Mouse (Mus musculus) intestine, embryonic 16.5 days (tissue): ENCODE measurements at regions not wholly inside any gene's neighbourhood (a gene's known extent, or its start where the extent isn't known, plus 50 kb on each side); places are given as distances from the start of the nearest gene placed in this dataset.
A peak's percentile ranks its signal among the peaks of the same experiment; 100 is the strongest.

Source experiments
- ATAC-seq: fragments of 200-750 bp; cut with Nextera tagmentation; 2 replicates; pipeline ENCODE4 v1.8.0; 2017; ENCODE audit warnings: moderate TSS enrichment, moderate library complexity
- H3K27ac ChIP-seq: fragments of 300-500 bp; sonication (generic); 2 replicates; pipeline ENCODE4 v1.5.1; 2014; ENCODE audit warnings: mild to moderate bottlenecking, low read length
- H3K27me3 ChIP-seq: fragments of 300-500 bp; sonication (generic); replicated peaks from 2 replicates; pipeline ENCODE4 v1.6.1; 2014; ENCODE audit warnings: low read length, control low read depth, mixed read lengths; ENCODE audit not compliant: control insufficient read depth, insufficient read depth
- H3K36me3 ChIP-seq: fragments of 300-500 bp; sonication (generic); 2 replicates; pipeline ENCODE4 v1.6.1; 2014; ENCODE audit warnings: low read length, control low read depth; ENCODE audit not compliant: control insufficient read depth, insufficient read depth
- H3K4me1 ChIP-seq: fragments of 300-500 bp; sonication (generic); 2 replicates; pipeline ENCODE4 v1.6.1; 2014; ENCODE audit warnings: low read length, control low read depth, mixed read lengths; ENCODE audit not compliant: control insufficient read depth, insufficient read depth
- H3K4me2 ChIP-seq: fragments of 300-500 bp; sonication (generic); 2 replicates; pipeline ENCODE4 v1.6.1; 2014; ENCODE audit warnings: low read depth, low read length, control low read depth
- H3K4me3 ChIP-seq: fragments of 300-500 bp; sonication (generic); 2 replicates; pipeline ENCODE4 v1.5.1; 2014; ENCODE audit warnings: mild to moderate bottlenecking, low read length
- H3K9ac ChIP-seq: fragments of 300-500 bp; sonication (generic); 2 replicates; pipeline ENCODE4 v1.6.1; 2014; ENCODE audit warnings: low read depth, low read length
- H3K9me3 ChIP-seq: fragments of 300-500 bp; sonication (generic); 2 replicates; pipeline ENCODE4 v1.6.1; 2016; ENCODE audit warnings: low read length, control low read depth; ENCODE audit not compliant: control insufficient read depth
- WGBS: fragments of 180-500 bp; shearing (Covaris S2); extraction: QIAGEN DNeasy Blood & Tissue Kit; methylation state at CpG from one replicate; pipeline ENCODE4 v1.1.7; 2014; 5-methylcytosine and 5-hydroxymethylcytosine counted together

DNA sequence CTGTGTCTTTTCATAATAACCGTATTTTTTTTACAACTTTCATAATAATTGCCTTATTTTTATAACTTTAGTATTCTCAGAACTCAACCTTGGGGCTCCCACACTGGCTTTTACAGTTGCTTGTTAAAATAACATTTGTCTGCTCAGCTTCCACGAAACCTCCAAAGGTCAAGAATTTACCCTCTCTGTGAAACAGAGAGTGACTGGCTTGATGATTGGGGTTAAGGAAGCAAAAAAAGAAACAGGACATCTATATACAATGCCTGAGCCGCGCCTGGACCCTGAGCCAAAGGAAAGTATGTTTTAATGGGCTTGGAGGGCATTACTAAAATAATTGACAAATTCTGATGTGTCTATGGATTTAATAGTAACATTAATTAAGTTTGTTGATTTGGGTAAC is 160.0 kb upstream of the Noct start:
- no peak for ATAC-seq

DNA sequence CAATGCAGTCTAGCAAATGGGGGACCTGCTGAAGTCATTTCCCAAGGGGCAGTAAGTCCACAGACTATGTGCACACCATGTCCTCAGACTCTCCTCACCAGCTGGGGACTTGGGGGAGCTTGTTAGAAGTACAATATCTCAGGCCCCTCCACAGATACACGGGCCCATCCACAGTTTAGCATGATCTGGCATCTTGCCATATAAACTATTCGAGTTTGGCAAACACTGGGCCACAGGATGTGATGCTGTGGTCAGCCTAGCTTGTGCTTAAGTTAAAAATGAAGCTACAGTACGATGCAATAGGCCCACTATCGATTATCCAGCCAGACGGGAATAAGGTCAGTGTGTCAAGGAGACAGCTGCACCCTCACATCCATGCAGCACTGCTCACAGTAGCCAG is 157.9 kb upstream of the Noct start:
- WGBS: 40% methylated on average over 5 of the region's 5 CpGs
- ATAC-seq: peak; percentile 23; the same call in 1 of the 2 replicates

More for the DNA sequence above, 160.0 kb upstream of the Noct start:
- H3K4me2 ChIP-seq: no peak overlapping the region
- no peaks in the 10 kb centered on the region for H3K9me3 ChIP-seq
- no peak overlapping the region for H3K27ac ChIP-seq
- H3K9ac ChIP-seq: no peak overlapping the region
- peaks cover 11% of the 10 kb centered on the region for H3K4me1 ChIP-seq
- no peaks in the 10 kb centered on the region for H3K27me3 ChIP-seq
- no peak overlapping the region for H3K4me3 ChIP-seq
- H3K36me3 ChIP-seq: no peaks in the 10 kb centered on the region
- WGBS: 51% methylated on average over 4 of the region's 4 CpGs

DNA sequence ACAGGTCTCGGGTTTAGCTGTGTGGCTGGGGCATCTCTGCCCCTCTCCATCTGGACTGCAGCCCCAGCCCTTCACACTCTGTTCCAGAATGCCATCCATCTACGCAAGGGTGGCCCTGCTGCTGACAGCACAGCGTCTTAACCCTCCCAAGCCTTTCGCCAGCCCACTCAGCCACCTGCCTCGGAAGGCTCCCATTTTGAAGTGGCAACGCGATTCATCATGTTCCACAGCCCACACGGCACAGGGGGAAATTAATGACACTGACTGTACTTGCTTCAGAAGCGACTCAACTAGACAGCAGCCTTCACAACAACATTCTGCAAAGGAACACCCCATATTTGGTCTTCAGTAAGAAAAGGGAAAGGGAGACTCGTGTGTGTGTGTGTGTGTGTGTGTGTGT is 151.8 kb upstream of the Noct start:
- no peak overlapping the region for H3K9ac ChIP-seq
- H3K27me3 ChIP-seq: no peaks in the 10 kb centered on the region
- H3K36me3 ChIP-seq: no peaks in the 10 kb centered on the region
- no peak for ATAC-seq
- no peak overlapping the region for H3K4me3 ChIP-seq
- H3K4me1 ChIP-seq: peaks cover 5% of the 10 kb centered on the region
- H3K27ac ChIP-seq: no peak overlapping the region
- no peaks in the 10 kb centered on the region for H3K9me3 ChIP-seq
- no peak overlapping the region for H3K4me2 ChIP-seq
- WGBS: 63% methylated on average over 10 of the region's 10 CpGs

More for the DNA sequence above, 157.9 kb upstream of the Noct start:
- H3K4me3 ChIP-seq: no peak overlapping the region
- no peak overlapping the region for H3K9ac ChIP-seq
- H3K27ac ChIP-seq: no peak overlapping the region
- H3K27me3 ChIP-seq: no peaks in the 10 kb centered on the region
- no peaks in the 10 kb centered on the region for H3K36me3 ChIP-seq
- H3K9me3 ChIP-seq: no peaks in the 10 kb centered on the region
- no peak overlapping the region for H3K4me2 ChIP-seq
- peaks cover 11% of the 10 kb centered on the region for H3K4me1 ChIP-seq

DNA sequence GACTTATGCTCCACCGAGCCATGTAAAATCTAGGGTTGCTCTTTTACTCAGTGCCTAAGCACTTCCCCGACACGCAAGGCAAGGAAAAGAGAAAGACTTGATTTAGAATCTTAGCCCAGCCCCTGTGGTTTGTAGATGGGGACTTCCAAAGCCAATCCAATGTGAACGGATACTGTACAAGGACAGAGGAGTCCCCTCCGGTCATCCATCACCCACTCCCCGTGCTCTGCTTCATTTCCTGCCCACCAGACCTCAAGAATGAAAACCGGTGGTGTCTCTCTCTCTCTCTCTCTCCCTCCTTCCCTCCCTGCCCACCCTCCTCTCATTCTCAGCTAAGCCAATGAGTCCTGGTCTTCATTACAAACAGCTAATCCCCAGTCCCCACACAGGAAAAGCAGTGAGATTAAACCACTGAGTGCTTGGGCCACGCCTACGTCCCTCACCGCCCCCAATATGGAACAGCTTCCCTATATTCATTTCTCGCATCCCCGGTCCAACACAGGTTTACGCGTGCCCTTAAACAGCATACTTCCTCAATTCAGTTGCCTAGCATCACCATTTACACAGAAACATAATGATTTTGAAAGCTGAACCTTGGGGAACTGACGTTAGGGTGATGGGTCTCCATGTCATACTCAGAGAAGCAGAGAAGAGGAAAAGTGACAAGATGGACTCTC is 151.1 kb upstream of the Noct start:
- no peaks in the 10 kb centered on the region for H3K36me3 ChIP-seq
- H3K27me3 ChIP-seq: no peaks in the 10 kb centered on the region
- H3K9me3 ChIP-seq: no peaks in the 10 kb centered on the region
- no peak for ATAC-seq
- 75% methylated on average over 15 of the region's 15 CpGs for WGBS
- no peak overlapping the region for H3K4me2 ChIP-seq
- no peak overlapping the region for H3K27ac ChIP-seq
- H3K4me1 ChIP-seq: peaks cover 5% of the 10 kb centered on the region
- H3K4me3 ChIP-seq: no peak overlapping the region
- H3K9ac ChIP-seq: no peak overlapping the region

DNA sequence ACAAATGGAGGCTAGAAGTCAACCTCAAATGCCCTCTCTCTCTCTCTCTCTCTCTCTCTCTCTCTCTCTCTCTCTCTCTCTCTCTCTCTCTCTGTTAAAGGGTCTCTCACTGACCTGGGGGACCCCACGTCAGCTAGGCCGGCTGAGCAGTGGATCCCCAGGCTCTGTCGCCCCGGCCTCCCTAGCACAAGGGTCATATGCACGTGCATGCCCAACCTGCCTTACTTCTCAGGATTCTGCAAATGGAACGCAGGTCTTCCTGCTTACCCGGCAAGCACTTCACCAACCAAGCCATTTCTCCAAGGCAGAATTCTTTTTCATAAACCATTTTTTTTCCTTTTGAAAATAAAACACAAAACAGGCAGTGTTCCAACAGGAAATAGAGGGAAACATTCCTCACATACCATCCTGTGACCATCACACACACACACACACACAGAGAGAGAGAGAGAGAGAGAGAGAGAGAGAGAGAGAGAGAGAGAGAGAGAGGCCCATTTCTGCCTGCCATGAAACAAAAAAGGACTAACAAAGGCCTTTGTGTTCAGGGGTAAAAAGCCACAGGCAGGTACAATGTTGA is 150.4 kb upstream of the Noct start:
- Histone ChIP-seq H3K9ac (no peak overlapping the region), H3K27ac (peak overlapping the region; percentile 67), H3K27me3 (no peaks in the 10 kb centered on the region), H3K36me3 (no peaks in the 10 kb centered on the region), H3K4me3 (no peak overlapping the region), H3K4me1 (peaks cover 5% of the 10 kb centered on the region), H3K4me2 (no peak overlapping the region), H3K9me3 (no peaks in the 10 kb centered on the region)
- 66% methylated on average over 7 of the region's 7 CpGs for WGBS
- no peak for ATAC-seq

DNA sequence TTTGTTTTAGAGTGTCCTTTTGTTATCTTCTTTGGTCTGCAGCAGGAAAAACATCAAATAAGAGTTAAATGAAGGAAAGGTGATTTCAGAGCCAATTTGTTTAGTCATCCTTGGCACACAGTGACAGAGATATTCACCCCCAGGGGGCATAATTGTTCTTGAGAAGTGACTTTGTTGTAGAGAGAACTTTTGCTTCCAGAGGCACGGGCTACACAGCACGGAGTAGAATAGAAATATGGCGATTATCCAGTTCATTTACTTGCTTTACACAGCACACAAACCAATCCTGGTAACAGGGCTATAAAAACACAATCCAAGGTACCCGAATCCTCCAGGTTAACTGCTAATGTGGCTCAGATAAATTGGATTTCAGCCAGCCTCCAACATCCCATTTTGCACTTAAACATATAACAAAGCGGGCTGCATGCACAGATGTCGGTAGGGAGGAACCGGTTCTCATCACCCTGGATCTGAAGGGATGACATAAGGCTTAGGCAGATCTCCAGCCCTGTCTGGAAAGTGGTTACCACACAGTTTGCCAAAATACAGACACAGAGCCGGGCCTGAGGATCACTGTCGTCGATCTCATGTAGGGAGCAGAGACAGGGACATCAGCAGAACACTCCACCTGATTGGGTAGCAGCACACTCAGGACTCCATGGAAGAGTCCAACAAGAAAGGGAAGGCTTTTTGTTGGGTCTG is 148.9 kb upstream of the Noct start:
- Histone ChIP-seq H3K27ac (no peak overlapping the region), H3K4me2 (no peak overlapping the region), H3K9me3 (no peaks in the 10 kb centered on the region), H3K9ac (no peak overlapping the region), H3K27me3 (no peaks in the 10 kb centered on the region), H3K36me3 (no peaks in the 10 kb centered on the region), H3K4me3 (no peak overlapping the region), H3K4me1 (peaks cover 5% of the 10 kb centered on the region)
- WGBS: 59% methylated on average over 10 of the region's 10 CpGs
- ATAC-seq: no peak

DNA sequence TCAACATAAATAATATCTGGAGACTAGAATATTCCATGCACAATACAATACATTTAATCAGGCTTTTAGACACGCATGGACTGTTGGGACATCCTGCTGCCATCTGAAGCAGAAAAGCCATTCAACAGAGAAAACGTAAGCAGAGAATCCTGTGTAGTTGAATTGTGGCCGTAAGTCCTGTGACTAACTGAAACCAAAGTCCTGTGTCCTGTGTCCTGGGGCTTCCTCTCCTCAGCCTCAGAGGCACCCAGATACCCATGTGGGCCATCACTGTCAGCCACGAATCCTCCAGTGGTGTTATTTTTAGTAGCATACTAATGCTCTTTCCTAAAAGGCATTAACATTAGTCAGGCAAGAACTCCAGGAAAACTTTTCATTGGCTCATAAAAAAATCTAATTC is 145.8 kb upstream of the Noct start:
- Histone ChIP-seq H3K9ac (no peak overlapping the region), H3K36me3 (no peaks in the 10 kb centered on the region), H3K27me3 (no peaks in the 10 kb centered on the region), H3K4me2 (no peak overlapping the region), H3K4me3 (no peak overlapping the region), H3K4me1 (peaks cover 7% of the 10 kb centered on the region), H3K27ac (no peak overlapping the region), H3K9me3 (no peaks in the 10 kb centered on the region)
- WGBS: 67% methylated on average over 4 of the region's 4 CpGs
- no peak for ATAC-seq

DNA sequence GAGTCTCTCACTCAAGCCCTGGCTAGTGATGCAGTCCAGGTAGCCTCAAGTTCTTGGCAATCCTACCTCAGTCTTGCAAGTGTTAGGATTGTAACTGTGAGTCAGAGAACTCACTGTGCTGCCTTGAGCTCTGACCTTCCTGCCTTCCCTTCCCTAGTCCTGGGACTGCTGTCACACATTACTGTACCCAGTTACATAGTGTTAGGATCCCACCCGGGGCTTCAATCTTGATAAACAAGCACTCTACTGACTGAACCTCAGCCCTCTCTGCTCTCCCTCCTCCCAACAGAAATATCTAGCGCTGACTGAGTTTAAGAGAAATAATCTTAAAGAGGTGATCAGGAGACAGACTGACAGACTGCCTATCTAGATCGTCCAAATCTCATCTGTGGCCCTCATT is 143.8 kb upstream of the Noct start:
- no peak overlapping the region for H3K4me3 ChIP-seq
- H3K27ac ChIP-seq: no peak overlapping the region
- WGBS: 52% methylated on average over 3 of the region's 3 CpGs
- H3K9me3 ChIP-seq: no peaks in the 10 kb centered on the region
- H3K4me1 ChIP-seq: peaks cover 2% of the 10 kb centered on the region; the same call in 1 of the 2 replicates
- H3K4me2 ChIP-seq: no peak overlapping the region
- H3K27me3 ChIP-seq: no peaks in the 10 kb centered on the region
- ATAC-seq: no peak
- H3K36me3 ChIP-seq: no peaks in the 10 kb centered on the region
- no peak overlapping the region for H3K9ac ChIP-seq

DNA sequence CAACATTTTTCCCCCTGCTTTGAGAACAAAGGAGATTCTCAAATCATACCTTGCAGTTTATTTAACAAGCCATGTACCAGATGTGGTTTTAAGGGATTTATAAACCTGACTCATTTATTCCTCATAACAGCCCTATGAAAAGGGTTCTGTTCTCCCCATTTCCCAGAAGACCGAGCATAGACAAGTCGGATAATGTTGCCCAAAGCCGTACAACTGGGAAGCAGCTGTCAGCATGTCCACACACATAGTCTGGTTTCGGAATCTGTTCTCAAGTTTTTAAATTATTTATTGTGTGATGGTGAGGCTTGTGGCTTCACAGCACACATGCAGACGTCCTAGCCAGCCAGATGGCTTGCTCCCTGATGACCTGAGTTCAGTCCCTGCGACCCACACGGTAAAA is 143.4 kb upstream of the Noct start:
- ATAC-seq: no peak

More for the DNA sequence above, 143.4 kb upstream of the Noct start:
- H3K9ac ChIP-seq: no peak overlapping the region
- H3K4me3 ChIP-seq: no peak overlapping the region
- no peak overlapping the region for H3K27ac ChIP-seq
- no peak overlapping the region for H3K4me2 ChIP-seq
- H3K27me3 ChIP-seq: no peaks in the 10 kb centered on the region
- H3K9me3 ChIP-seq: no peaks in the 10 kb centered on the region
- H3K36me3 ChIP-seq: no peaks in the 10 kb centered on the region
- WGBS: 56% methylated on average over 7 of the region's 7 CpGs
- peaks cover 2% of the 10 kb centered on the region; the same call in 1 of the 2 replicates for H3K4me1 ChIP-seq
